Mouse (Mus musculus) hindbrain, embryonic 16.5 days (tissue): ENCODE data around the gene Prepl. TPM values are rescaled to one million over a fixed set of nuclear protein-coding genes. Genes with fewer than 3 reads are reported as not detected.

Experiments used
- ATAC-seq: fragments of 200-750 bp; cut with Nextera tagmentation; 2 replicates; pipeline ENCODE4 v1.8.0; 2017; ENCODE audit warnings: moderate TSS enrichment, moderate library complexity
- H3K27ac ChIP-seq: fragments of 300-500 bp; sonication (generic); 2 replicates; pipeline ENCODE4 v1.5.1; 2014; ENCODE audit warnings: low read depth, mild to moderate bottlenecking, control low read depth, low read length, moderate library complexity
- H3K27me3 ChIP-seq: fragments of 300-500 bp; sonication (generic); replicated peaks from 2 replicates; pipeline ENCODE4 v1.6.1; 2014; ENCODE audit warnings: low read length; ENCODE audit not compliant: control insufficient read depth, insufficient read depth
- H3K36me3 ChIP-seq: fragments of 300-500 bp; sonication (generic); 2 replicates; pipeline ENCODE4 v1.6.1; 2014; ENCODE audit warnings: mild to moderate bottlenecking, low read length, moderate library complexity, mixed read lengths; ENCODE audit not compliant: control insufficient read depth, insufficient read depth
- H3K4me1 ChIP-seq: fragments of 300-500 bp; sonication (generic); 2 replicates; pipeline ENCODE4 v1.6.1; 2014; ENCODE audit warnings: low read depth, low read length; ENCODE audit not compliant: control insufficient read depth, insufficient read depth
- H3K4me2 ChIP-seq: fragments of 300-500 bp; sonication (generic); 2 replicates; pipeline ENCODE4 v1.6.1; 2014; ENCODE audit warnings: mild to moderate bottlenecking, low read length, control low read depth, moderate library complexity
- H3K4me3 ChIP-seq: fragments of 300-500 bp; sonication (generic); 2 replicates; pipeline ENCODE4 v1.5.1; 2014; ENCODE audit warnings: mild to moderate bottlenecking, low read length, control low read depth, moderate library complexity
- H3K9ac ChIP-seq: fragments of 300-500 bp; sonication (generic); 2 replicates; pipeline ENCODE4 v1.6.1; 2014; ENCODE audit warnings: low read depth, mild to moderate bottlenecking, control low read depth, low read length, moderate library complexity
- H3K9me3 ChIP-seq: fragments of 300-500 bp; sonication (generic); 2 replicates; pipeline ENCODE4 v1.6.1; 2014; ENCODE audit warnings: mild to moderate bottlenecking, low read length, moderate library complexity; ENCODE audit not compliant: control insufficient read depth
- WGBS: fragments of 180-500 bp; shearing (Covaris S2); extraction: QIAGEN DNeasy Blood & Tissue Kit; methylation state at CpG from one replicate; pipeline ENCODE4 v1.1.7; 2014; 5-methylcytosine and 5-hydroxymethylcytosine counted together
- polyA plus RNA-seq: library from polyadenylated mRNA; unstranded; fragments of >200 nt; fragmentation: Nextera tagmentation; extraction: Ambion mirVana; gene quantifications from 2 replicates; pipeline ENCODE4 v1.2.1, GENCODE M21; 2015

Prepl gene
- 131 and 151 TPM in 2 replicates for polyA plus RNA-seq

DNA sequence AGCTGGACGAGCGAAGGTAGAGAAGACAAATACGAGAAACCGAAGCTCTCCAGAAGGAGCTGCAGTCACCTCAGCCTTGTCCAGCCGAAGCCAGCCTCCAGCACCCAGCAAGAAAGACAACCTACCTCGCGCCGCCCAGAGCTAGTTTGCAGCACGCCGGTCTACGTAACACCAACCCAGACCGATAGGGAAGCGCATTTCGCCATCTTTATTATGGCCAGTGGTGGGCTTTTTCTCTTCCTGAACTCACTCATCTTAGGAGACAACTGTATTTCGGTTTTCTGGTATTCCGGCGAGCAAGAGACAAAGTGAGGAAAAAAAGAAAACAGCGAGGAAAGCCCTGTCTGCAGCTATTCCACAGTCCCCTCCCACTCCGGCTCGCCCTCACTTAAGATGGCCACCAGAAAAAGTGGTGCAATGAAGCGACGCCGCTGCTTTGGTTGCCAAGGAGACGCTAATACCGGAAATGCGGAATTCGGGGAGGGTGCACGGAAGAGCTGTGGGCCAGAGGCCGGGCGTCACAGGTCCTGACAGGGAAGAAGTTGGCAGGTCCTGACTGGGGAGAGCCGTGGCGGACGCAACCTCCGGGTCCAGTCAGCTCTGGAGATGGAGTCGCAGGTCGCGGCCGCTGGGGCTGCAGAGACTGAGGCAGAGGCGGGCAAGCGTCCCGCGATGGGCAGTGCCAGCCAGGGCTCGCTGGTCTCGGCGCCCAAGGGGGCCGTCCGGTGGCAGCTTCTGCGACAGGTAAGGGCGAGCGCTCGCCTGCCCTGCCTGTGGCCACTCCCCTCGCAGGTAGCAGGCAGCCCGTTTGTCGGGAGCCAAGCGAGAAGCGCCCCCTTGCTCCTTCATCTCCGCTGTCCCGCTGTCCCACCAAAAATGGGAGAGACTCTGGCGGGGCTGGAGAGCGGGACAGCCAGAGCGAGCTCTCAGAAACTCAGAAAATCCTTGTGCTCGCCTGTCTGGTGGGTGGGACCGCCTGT is at the start of gene Prepl, which contains the start of gene Camkmt:
Prepl (minus strand) TSS at position 122 of the 980 bp plus-strand sequence.
Camkmt (plus strand) TSS at position 433 of the 980 bp plus-strand sequence.
- Histone ChIP-seq H3K27me3 (no peaks in the 10 kb centered on the region), H3K4me2 (peak within 1 kb of the TSS; percentile 87), H3K9ac (peak within 1 kb of the TSS; percentile 91), H3K4me1 (peaks cover 18% of the 10 kb centered on the region), H3K27ac (peak within 1 kb of the TSS; percentile 92), H3K9me3 (no peaks in the 10 kb centered on the region), H3K4me3 (peak within 1 kb of the TSS; percentile 93), H3K36me3 (no peaks in the 10 kb centered on the region)
- peak; percentile 97 for ATAC-seq
- under 1% methylated on average over 57 of the region's 63 CpGs for WGBS

- Histone ChIP-seq H3K9me3 (no peaks in the 10 kb centered on the region), H3K4me1 (no peaks in the 10 kb centered on the region), H3K27me3 (no peaks in the 10 kb centered on the region), H3K36me3 (no peaks in the 10 kb centered on the region), H3K27ac (no peak overlapping the region), H3K4me3 (no peak overlapping the region), H3K9ac (no peak overlapping the region), H3K4me2 (no peak overlapping the region)
- ATAC-seq = no peak
- WGBS = 89% methylated on average over 1 of the region's 1 CpGs
These were observed 48.4 kb upstream of the Prepl start for GRCm38 (mm10) chr17:85138393-85138792.

GRCm38 (mm10) chr17:85116643-85117042 is 26.6 kb upstream of the Prepl start:
- Histone ChIP-seq H3K27me3 (no peaks in the 10 kb centered on the region), H3K4me3 (no peak overlapping the region), H3K27ac (no peak overlapping the region), H3K4me1 (no peaks in the 10 kb centered on the region), H3K36me3 (no peaks in the 10 kb centered on the region), H3K4me2 (no peak overlapping the region), H3K9me3 (no peaks in the 10 kb centered on the region), H3K9ac (no peak overlapping the region)
- WGBS = 29% methylated on average over 4 of the region's 4 CpGs
- ATAC-seq = no peak

- no peak for ATAC-seq
- 85% methylated on average over 8 of the region's 8 CpGs for WGBS
- Histone ChIP-seq H3K4me1 (no peaks in the 10 kb centered on the region), H3K4me3 (no peak overlapping the region), H3K36me3 (no peaks in the 10 kb centered on the region), H3K9ac (no peak overlapping the region), H3K27ac (no peak overlapping the region), H3K4me2 (no peak overlapping the region), H3K9me3 (no peaks in the 10 kb centered on the region), H3K27me3 (no peaks in the 10 kb centered on the region)
These were observed 23.4 kb upstream of the Prepl start for GRCm38 (mm10) chr17:85113441-85113840.

DNA sequence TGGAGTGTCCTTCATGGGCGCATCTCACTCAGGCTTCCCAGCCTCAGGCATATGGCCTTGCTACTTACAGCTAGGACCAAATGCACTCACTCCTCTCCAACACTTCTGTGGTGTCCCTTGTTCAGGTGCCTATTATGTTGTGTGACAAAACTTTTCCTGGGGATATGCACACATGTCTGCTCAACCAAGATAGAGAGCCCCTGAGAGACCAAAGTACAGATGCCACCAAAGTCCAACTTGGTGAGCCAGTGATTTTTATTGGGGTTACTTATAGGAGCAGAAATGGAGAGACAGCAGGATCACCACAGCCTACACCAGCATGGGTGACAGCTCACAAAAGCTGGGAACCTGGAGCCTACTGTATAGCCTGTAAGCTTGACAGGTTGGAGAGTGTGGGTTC is 20.6 kb upstream of the Prepl start:
- H3K4me1 ChIP-seq = no peaks in the 10 kb centered on the region
- H3K4me2 ChIP-seq = no peak overlapping the region
- H3K27me3 ChIP-seq = no peaks in the 10 kb centered on the region
- H3K36me3 ChIP-seq = no peaks in the 10 kb centered on the region
- 94% methylated on average over 1 of the region's 1 CpGs for WGBS
- no peak for ATAC-seq
- H3K4me3 ChIP-seq = no peak overlapping the region
- H3K9me3 ChIP-seq = no peaks in the 10 kb centered on the region
- H3K9ac ChIP-seq = no peak overlapping the region
- no peak overlapping the region for H3K27ac ChIP-seq

GRCm38 (mm10) chr17:85103310-85103709 is 13.3 kb upstream of the Prepl start:
- 51% methylated on average over 2 of the region's 2 CpGs for WGBS
- Histone ChIP-seq H3K4me3 (no peak overlapping the region), H3K9ac (no peak overlapping the region), H3K4me2 (no peak overlapping the region), H3K9me3 (peaks cover 7% of the 10 kb centered on the region), H3K4me1 (no peaks in the 10 kb centered on the region), H3K27ac (no peak overlapping the region), H3K27me3 (no peaks in the 10 kb centered on the region), H3K36me3 (peaks cover 13% of the 10 kb centered on the region)
- ATAC-seq = no peak

GRCm38 (mm10) chr17:85101751-85102150 is 11.7 kb upstream of the Prepl start:
- H3K4me3 ChIP-seq = no peak overlapping the region
- H3K4me2 ChIP-seq = no peak overlapping the region
- ATAC-seq = peak; percentile 27; the same call in 1 of the 2 replicates
- no peak overlapping the region for H3K9ac ChIP-seq
- H3K27ac ChIP-seq = no peak overlapping the region
- H3K9me3 ChIP-seq = peaks cover 14% of the 10 kb centered on the region
- H3K4me1 ChIP-seq = no peaks in the 10 kb centered on the region
- H3K36me3 ChIP-seq = peaks cover 25% of the 10 kb centered on the region
- no peaks in the 10 kb centered on the region for H3K27me3 ChIP-seq
- WGBS = 31% methylated on average over 7 of the region's 7 CpGs

DNA sequence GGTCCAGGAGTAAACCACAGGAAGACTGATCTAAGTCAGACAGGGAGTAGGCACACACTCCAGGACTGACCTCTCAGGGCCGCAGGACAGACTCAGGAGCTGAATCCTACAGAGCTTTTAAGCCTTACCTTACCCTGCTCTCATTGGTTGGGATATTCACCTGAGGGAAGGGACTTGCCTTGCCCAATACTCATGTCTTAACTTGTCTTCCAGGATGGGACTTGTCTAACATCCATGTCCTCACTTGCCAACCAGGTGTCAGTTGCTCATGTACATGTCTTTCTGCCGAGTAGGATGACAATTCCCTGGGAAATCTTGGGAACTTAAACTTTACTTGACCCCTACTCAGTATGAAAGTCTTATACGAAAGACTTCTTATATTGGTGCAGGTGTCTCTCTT is 10.2 kb upstream of the Prepl start:
- no peak overlapping the region for H3K4me3 ChIP-seq
- no peaks in the 10 kb centered on the region for H3K4me1 ChIP-seq
- H3K27me3 ChIP-seq = no peaks in the 10 kb centered on the region
- H3K4me2 ChIP-seq = no peak overlapping the region
- H3K9me3 ChIP-seq = peaks cover 14% of the 10 kb centered on the region
- WGBS = 87% methylated on average over 3 of the region's 3 CpGs
- no peak overlapping the region for H3K27ac ChIP-seq
- ATAC-seq = no peak
- H3K9ac ChIP-seq = no peak overlapping the region
- H3K36me3 ChIP-seq = peaks cover 28% of the 10 kb centered on the region

DNA sequence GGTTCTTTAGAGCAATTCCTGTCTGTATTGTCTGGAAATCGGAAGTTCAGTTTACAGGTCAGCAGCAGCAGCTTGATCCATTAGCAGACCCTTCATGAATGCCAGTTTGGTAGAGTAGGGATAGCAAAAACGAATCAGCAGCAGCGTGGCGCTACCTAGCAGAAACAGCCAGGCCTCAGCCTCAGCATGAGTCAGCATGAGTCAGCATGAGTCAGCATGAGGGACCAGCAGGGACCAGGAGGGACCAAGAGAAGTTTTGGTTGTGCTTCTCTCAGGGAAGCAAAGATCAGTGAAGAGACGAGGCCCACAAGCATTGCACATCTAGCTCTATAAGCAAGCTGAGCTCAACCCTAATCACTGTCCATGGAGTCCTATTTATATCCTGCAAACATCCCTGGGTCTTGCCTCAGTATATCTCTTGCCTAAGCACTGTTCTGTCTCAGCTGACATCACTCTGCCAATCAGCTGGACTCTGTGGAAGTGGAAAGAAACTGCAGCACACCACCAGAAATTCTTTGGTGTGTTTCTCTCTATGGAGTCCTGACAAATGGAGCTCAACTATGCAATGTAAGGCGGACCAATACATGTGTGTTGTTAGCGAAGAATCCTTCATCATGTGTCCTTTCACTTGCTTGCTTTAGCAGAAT is 8.8 kb upstream of the Prepl start:
- H3K4me3 ChIP-seq = no peak overlapping the region
- ATAC-seq = no peak
- 96% methylated on average over 7 of the region's 7 CpGs for WGBS

More for the DNA sequence above, 8.8 kb upstream of the Prepl start:
- Histone ChIP-seq H3K4me2 (no peak overlapping the region), H3K27me3 (no peaks in the 10 kb centered on the region), H3K36me3 (peaks cover 28% of the 10 kb centered on the region), H3K27ac (no peak overlapping the region), H3K4me1 (no peaks in the 10 kb centered on the region), H3K9me3 (peaks cover 14% of the 10 kb centered on the region), H3K9ac (no peak overlapping the region)
